22 mouse cellular contexts compared by ENCODE assay signal in the genomic region with DNA sequence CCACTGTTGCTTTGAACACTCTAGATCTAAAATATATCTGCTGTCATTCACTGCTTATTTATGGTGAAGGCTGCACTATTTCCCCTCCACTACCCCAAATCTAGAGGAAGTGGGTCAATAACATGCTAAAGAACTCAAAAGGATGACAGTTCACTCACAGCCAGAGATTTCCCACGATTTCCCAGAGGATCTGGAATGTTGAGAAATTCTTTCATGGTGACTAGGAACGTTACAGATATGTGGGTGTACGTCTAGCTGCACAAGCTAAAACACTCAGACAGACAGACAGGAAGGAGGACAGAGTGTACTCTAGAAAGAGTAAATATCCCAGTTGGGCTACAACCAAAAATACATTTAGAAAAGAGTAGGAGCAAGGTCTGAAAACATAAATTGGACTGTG.
"Had no signal": no experiment of that assay in that cellular context is flagged by ENCODE, and none has a peak within 500 bp of the region (broad histone marks: within the 10 kb centered on the region; RNA-seq: fewer than 3 reads in every experiment).

No protein-coding gene starts in this region.

- H3K9ac ChIP-seq: limb, embryonic 12.5 days; limb, embryonic 15.5 days; liver, embryonic 14.5 days; liver, postnatal 0 days; midbrain, embryonic 12.5 days; midbrain, embryonic 15.5 days; neural tube, embryonic 12.5 days; neural tube, embryonic 15.5 days had no signal

- H3K4me1 ChIP-seq: limb, embryonic 12.5 days; limb, embryonic 15.5 days; midbrain, embryonic 12.5 days; midbrain, embryonic 15.5 days; neural tube, embryonic 12.5 days; neural tube, embryonic 15.5 days had no signal

- H3K27ac ChIP-seq: limb, embryonic 12.5 days; limb, embryonic 15.5 days; liver, embryonic 14.5 days; macrophage; midbrain, embryonic 12.5 days; midbrain, embryonic 15.5 days; neural tube, embryonic 12.5 days; neural tube, embryonic 15.5 days; stomach, postnatal 0 days had no signal

- DNase-seq: kidney, adult 2 months; kidney, postnatal 10 days; kidney, postnatal 4 days; left cerebral cortex, postnatal 4 days; liver, postnatal 0 days; right cerebral cortex, adult 18-20 months; right cerebral cortex, postnatal 14 days; right cerebral cortex, postnatal 4 days; thymus, adult 2 months; thymus, postnatal 14 days; thymus, postnatal 4 days had no signal

- H3K4me2 ChIP-seq: limb, embryonic 12.5 days; limb, embryonic 15.5 days; liver, embryonic 11.5 days; midbrain, embryonic 12.5 days; midbrain, embryonic 15.5 days; neural tube, embryonic 12.5 days; neural tube, embryonic 15.5 days had no signal

- H3K4me3 ChIP-seq: limb, embryonic 12.5 days; limb, embryonic 15.5 days; midbrain, embryonic 12.5 days; midbrain, embryonic 15.5 days; neural tube, embryonic 12.5 days; neural tube, embryonic 15.5 days had no signal

- ATAC-seq: intestine, postnatal 0 days; liver, postnatal 0 days; midbrain, embryonic 15.5 days had no signal

- H3K9me3 ChIP-seq: limb, embryonic 12.5 days; limb, embryonic 15.5 days; midbrain, embryonic 12.5 days; midbrain, embryonic 15.5 days; neural tube, embryonic 12.5 days; neural tube, embryonic 15.5 days had no signal

- H3K36me3 ChIP-seq: limb, embryonic 12.5 days; limb, embryonic 15.5 days; midbrain, embryonic 12.5 days; midbrain, embryonic 15.5 days; neural tube, embryonic 12.5 days; neural tube, embryonic 15.5 days had no signal

- H3K27me3 ChIP-seq: limb, embryonic 12.5 days; limb, embryonic 15.5 days; midbrain, embryonic 12.5 days; midbrain, embryonic 15.5 days; neural tube, embryonic 12.5 days; neural tube, embryonic 15.5 days had no signal
